Mouse (Mus musculus) midbrain, embryonic 10.5 days (tissue): ENCODE measurements around the gene Tssk2. TPM values are rescaled to one million over a fixed set of nuclear protein-coding genes. Genes with fewer than 3 reads are reported as not detected.

Experiments
- DNase-seq: peaks from one replicate; pipeline ENCODE4 v3.0.0-alpha.2; 2017; ENCODE audit warnings: low spot score
- H3K27ac ChIP-seq: fragments of 300-500 bp; sonication (generic); replicated peaks from 2 replicates; pipeline ENCODE4 v1.5.1; 2016; ENCODE audit warnings: mild to moderate bottlenecking
- H3K27me3 ChIP-seq: fragments of 300-500 bp; sonication (generic); 2 replicates; pipeline ENCODE4 v1.6.1; 2016; ENCODE audit warnings: low read depth, mild to moderate bottlenecking; ENCODE audit not compliant: poor library complexity, severe bottlenecking
- H3K36me3 ChIP-seq: fragments of 300-500 bp; sonication (generic); 2 replicates; pipeline ENCODE4 v1.6.1; 2016; ENCODE audit warnings: mild to moderate bottlenecking, moderate library complexity
- H3K4me1 ChIP-seq: fragments of 300-500 bp; sonication (generic); 2 replicates; pipeline ENCODE4 v1.6.1; 2016
- H3K4me3 ChIP-seq: fragments of 300-500 bp; sonication (generic); 2 replicates; pipeline ENCODE4 v1.5.1; 2016; ENCODE audit warnings: mild to moderate bottlenecking, moderate library complexity
- H3K9me3 ChIP-seq: fragments of 300-500 bp; sonication (generic); replicated peaks from 2 replicates; pipeline ENCODE4 v1.6.1; 2016; ENCODE audit warnings: mild to moderate bottlenecking
- WGBS: fragments of 180-500 bp; shearing (Covaris S2); methylation state at CpG from one replicate; pipeline ENCODE4 v1.1.7; 2016; 5-methylcytosine and 5-hydroxymethylcytosine counted together
- polyA plus RNA-seq: library from polyadenylated mRNA; unstranded; fragments of >200 nt; fragmentation: Nextera tagmentation; extraction: Ambion mirVana; gene quantifications from 2 replicates; pipeline ENCODE4 v1.2.1, GENCODE M21; 2016

Tssk2 gene
- polyA plus RNA-seq, 1 experiment from 2014 or later, result 0.11 TPM

- peaks cover 73% of the 10 kb centered on the region for H3K36me3 ChIP-seq
- WGBS, result 95% methylated on average over 4 of the region's 4 CpGs
- no peak for DNase-seq
- no peaks in the 10 kb centered on the region for H3K4me1 ChIP-seq
- H3K27me3 ChIP-seq, result no peaks in the 10 kb centered on the region
- no peak overlapping the region for H3K4me3 ChIP-seq
- H3K9me3 ChIP-seq, result no peaks in the 10 kb centered on the region
- no peak overlapping the region for H3K27ac ChIP-seq
Observed at GRCm38 (mm10) chr16:17879571-17879970, 18.9 kb upstream of the Tssk2 start.

GRCm38 (mm10) chr16:17882196-17882595 is 16.2 kb upstream of the Tssk2 start:
- no peaks in the 10 kb centered on the region for H3K9me3 ChIP-seq
- peaks cover 6% of the 10 kb centered on the region; the same call in 1 of the 2 replicates for H3K4me1 ChIP-seq
- no peaks in the 10 kb centered on the region for H3K27me3 ChIP-seq
- DNase-seq, result no peak
- no peak overlapping the region for H3K4me3 ChIP-seq
- no peak overlapping the region for H3K27ac ChIP-seq
- H3K36me3 ChIP-seq, result peaks cover 78% of the 10 kb centered on the region

GRCm38 (mm10) chr16:17884116-17884515 is 14.3 kb upstream of the Tssk2 start:
- H3K4me3 ChIP-seq, result no peak overlapping the region
- no peaks in the 10 kb centered on the region for H3K9me3 ChIP-seq
- H3K4me1 ChIP-seq, result peaks cover 6% of the 10 kb centered on the region; the same call in 1 of the 2 replicates
- H3K36me3 ChIP-seq, result peaks cover 59% of the 10 kb centered on the region
- no peak overlapping the region for H3K27ac ChIP-seq
- WGBS, result 88% methylated on average over 6 of the region's 6 CpGs
- no peaks in the 10 kb centered on the region for H3K27me3 ChIP-seq
- no peak for DNase-seq

- peaks cover 19% of the 10 kb centered on the region for H3K36me3 ChIP-seq
- no peaks in the 10 kb centered on the region for H3K9me3 ChIP-seq
- H3K27ac ChIP-seq, result no peak overlapping the region
- H3K4me1 ChIP-seq, result peaks cover 30% of the 10 kb centered on the region
- DNase-seq, result no peak
- 92% methylated on average over 6 of the region's 6 CpGs for WGBS
- no peaks in the 10 kb centered on the region for H3K27me3 ChIP-seq
- peak overlapping the region; percentile 91 for H3K4me3 ChIP-seq
Observed at GRCm38 (mm10) chr16:17889689-17890341, 8.6 kb upstream of the Tssk2 start.

GRCm38 (mm10) chr16:17890342-17890727 is 8.1 kb upstream of the Tssk2 start:
- Histone ChIP-seq H3K27ac (peak overlapping the region; percentile 98), H3K9me3 (no peaks in the 10 kb centered on the region), H3K36me3 (peaks cover 14% of the 10 kb centered on the region), H3K4me1 (peaks cover 30% of the 10 kb centered on the region), H3K27me3 (no peaks in the 10 kb centered on the region), H3K4me3 (peak overlapping the region; percentile 91)
- DNase-seq, result no peak
- 61% methylated on average over 2 of the region's 2 CpGs for WGBS

GRCm38 (mm10) chr16:17890917-17891566 is 7.4 kb upstream of the Tssk2 start:
- Histone ChIP-seq H3K4me3 (peak overlapping the region; percentile 91), H3K27me3 (no peaks in the 10 kb centered on the region), H3K9me3 (no peaks in the 10 kb centered on the region), H3K27ac (peak overlapping the region; percentile 98), H3K4me1 (peaks cover 28% of the 10 kb centered on the region), H3K36me3 (peaks cover 7% of the 10 kb centered on the region)
- no peak for DNase-seq
- under 1% methylated on average over 44 of the region's 44 CpGs for WGBS

GRCm38 (mm10) chr16:17891567-17891959 is 6.9 kb upstream of the Tssk2 start, which contains the start of gene Gm20518:
Gene Gm20518, minus strand, starts transcription at chr16:17891671.
- under 1% methylated on average over 38 of the region's 38 CpGs for WGBS
- Histone ChIP-seq H3K9me3 (no peaks in the 10 kb centered on the region), H3K27me3 (no peaks in the 10 kb centered on the region), H3K36me3 (peaks cover 5% of the 10 kb centered on the region), H3K27ac (peak within 1 kb of the TSS; percentile 98), H3K4me3 (peak within 1 kb of the TSS; percentile 91), H3K4me1 (peaks cover 27% of the 10 kb centered on the region)
- DNase-seq, result peak; percentile 100

GRCm38 (mm10) chr16:17892606-17893005 is 5.8 kb upstream of the Tssk2 start:
- Histone ChIP-seq H3K27me3 (no peaks in the 10 kb centered on the region), H3K4me1 (peaks cover 24% of the 10 kb centered on the region), H3K4me3 (no peak overlapping the region), H3K36me3 (peaks cover 5% of the 10 kb centered on the region), H3K27ac (no peak overlapping the region), H3K9me3 (no peaks in the 10 kb centered on the region)
- WGBS, result 82% methylated on average over 3 of the region's 3 CpGs
- no peak for DNase-seq

- Histone ChIP-seq H3K4me3 (no peak within 1 kb of the TSS), H3K4me1 (peaks cover 24% of the 10 kb centered on the region), H3K36me3 (peaks cover 15% of the 10 kb centered on the region), H3K9me3 (no peaks in the 10 kb centered on the region), H3K27me3 (no peaks in the 10 kb centered on the region), H3K27ac (no peak within 1 kb of the TSS)
- 88% methylated on average over 2 of the region's 2 CpGs for WGBS
- no peak for DNase-seq
Observed at GRCm38 (mm10) chr16:17893923-17894322, 4.5 kb upstream of the Tssk2 start, which contains the start of gene Tssk1. Gene Tssk1, plus strand, starts transcription at chr16:17894223.

- Histone ChIP-seq H3K4me1 (peaks cover 9% of the 10 kb centered on the region), H3K27ac (no peak overlapping the region), H3K27me3 (no peaks in the 10 kb centered on the region), H3K9me3 (no peaks in the 10 kb centered on the region), H3K36me3 (peaks cover 32% of the 10 kb centered on the region), H3K4me3 (no peak overlapping the region)
- DNase-seq, result no peak
Observed at GRCm38 (mm10) chr16:17896091-17896490, 2.3 kb upstream of the Tssk2 start.

GRCm38 (mm10) chr16:17911052-17911595 is 12.7 kb downstream of the Tssk2 start, which contains the start of gene Ess2:
Gene Ess2, minus strand, starts transcription at chr16:17911348.
- Histone ChIP-seq H3K4me3 (peak within 1 kb of the TSS; percentile 90), H3K36me3 (peaks cover 34% of the 10 kb centered on the region), H3K27me3 (peaks cover 46% of the 10 kb centered on the region), H3K4me1 (peaks cover 26% of the 10 kb centered on the region), H3K9me3 (no peaks in the 10 kb centered on the region), H3K27ac (peak within 1 kb of the TSS; percentile 94)
- under 1% methylated on average over 35 of the region's 35 CpGs for WGBS
- DNase-seq, result peak; percentile 90

GRCm38 (mm10) chr16:17914307-17915249 is 16.1 kb downstream of the Tssk2 start, which contains the start of gene Gsc2:
Gene Gsc2, minus strand, starts transcription at chr16:17915059.
- under 1% methylated on average over 105 of the region's 106 CpGs for WGBS
- H3K36me3 ChIP-seq, result no peaks in the 10 kb centered on the region
- peak; percentile 60 for DNase-seq
- peak within 1 kb of the TSS; percentile 56 for H3K4me3 ChIP-seq
- peaks cover 81% of the 10 kb centered on the region for H3K27me3 ChIP-seq
- H3K9me3 ChIP-seq, result no peaks in the 10 kb centered on the region
- H3K4me1 ChIP-seq, result peaks cover 27% of the 10 kb centered on the region
- peak within 1 kb of the TSS; percentile 64; the same call in 1 of the 2 replicates for H3K27ac ChIP-seq
